ENCODE assay signal across 25 mouse cellular contexts in genomic region chr3:122721522-122721921, GRCm38 (mm10).
"Had no signal": no experiment of that assay in that cellular context is flagged by ENCODE, and none has a peak within 500 bp of the region (broad histone marks: within the 10 kb centered on the region; RNA-seq: fewer than 3 reads in every experiment).

No protein-coding gene starts in this region.

- H3K4me3 ChIP-seq: layer of hippocampus, adult 2 months; limb, embryonic 10.5 days; limb, embryonic 13.5 days; liver, embryonic 12.5 days; liver, embryonic 15.5 days; lung, embryonic 15.5 days; megakaryocyte, embryonic 14.5 days; midbrain, embryonic 10.5 days; midbrain, embryonic 13.5 days; neural tube, embryonic 12.5 days; neural tube, embryonic 15.5 days; stomach, embryonic 15.5 days had no signal

- DNase-seq: kidney, adult 18-20 months; kidney, adult 9 months; kidney, postnatal 14 days; layer of hippocampus, adult 9-11 months; liver; lung, adult 18-20 months; lung, postnatal 10 days; lung, postnatal 4 days; right cerebral cortex, adult 18-20 months; right cerebral cortex, postnatal 14 days; right cerebral cortex, postnatal 4 days; thymus, postnatal 36 days had no signal

- H3K36me3 ChIP-seq: limb, embryonic 10.5 days; limb, embryonic 13.5 days; liver, embryonic 12.5 days; liver, embryonic 15.5 days; lung, embryonic 15.5 days; midbrain, embryonic 10.5 days; midbrain, embryonic 13.5 days; neural tube, embryonic 12.5 days; neural tube, embryonic 15.5 days; stomach, embryonic 15.5 days had no signal

- H3K27me3 ChIP-seq: limb, embryonic 13.5 days; liver, embryonic 12.5 days; liver, embryonic 15.5 days; lung, embryonic 15.5 days; megakaryocyte, embryonic 14.5 days; midbrain, embryonic 13.5 days; neural tube, embryonic 12.5 days; neural tube, embryonic 15.5 days; stomach, embryonic 15.5 days had no signal

- H3K4me1 ChIP-seq: limb, embryonic 10.5 days; limb, embryonic 13.5 days; liver, embryonic 12.5 days; liver, embryonic 15.5 days; lung, embryonic 15.5 days; midbrain, embryonic 10.5 days; midbrain, embryonic 13.5 days; neural tube, embryonic 12.5 days; neural tube, embryonic 15.5 days; stomach, embryonic 15.5 days had no signal

- H3K27ac ChIP-seq: layer of hippocampus, adult 2 months; limb, embryonic 10.5 days; limb, embryonic 13.5 days; liver, embryonic 12.5 days; liver, embryonic 15.5 days; lung, embryonic 15.5 days; midbrain, embryonic 10.5 days; midbrain, embryonic 13.5 days; neural tube, embryonic 12.5 days; neural tube, embryonic 15.5 days; stomach, embryonic 15.5 days had no signal

- ATAC-seq: liver, embryonic 12.5 days; midbrain, embryonic 13.5 days; midbrain, embryonic 16.5 days had no signal
